Mouse (Mus musculus): ENCODE results near the gene Rsbn1l. TPM values are rescaled to one million over a fixed set of nuclear protein-coding genes. Genes with fewer than 3 reads are reported as not detected.

Rsbn1l gene
- polyA plus RNA-seq, 1 experiment, result 1.2 TPM

DNA sequence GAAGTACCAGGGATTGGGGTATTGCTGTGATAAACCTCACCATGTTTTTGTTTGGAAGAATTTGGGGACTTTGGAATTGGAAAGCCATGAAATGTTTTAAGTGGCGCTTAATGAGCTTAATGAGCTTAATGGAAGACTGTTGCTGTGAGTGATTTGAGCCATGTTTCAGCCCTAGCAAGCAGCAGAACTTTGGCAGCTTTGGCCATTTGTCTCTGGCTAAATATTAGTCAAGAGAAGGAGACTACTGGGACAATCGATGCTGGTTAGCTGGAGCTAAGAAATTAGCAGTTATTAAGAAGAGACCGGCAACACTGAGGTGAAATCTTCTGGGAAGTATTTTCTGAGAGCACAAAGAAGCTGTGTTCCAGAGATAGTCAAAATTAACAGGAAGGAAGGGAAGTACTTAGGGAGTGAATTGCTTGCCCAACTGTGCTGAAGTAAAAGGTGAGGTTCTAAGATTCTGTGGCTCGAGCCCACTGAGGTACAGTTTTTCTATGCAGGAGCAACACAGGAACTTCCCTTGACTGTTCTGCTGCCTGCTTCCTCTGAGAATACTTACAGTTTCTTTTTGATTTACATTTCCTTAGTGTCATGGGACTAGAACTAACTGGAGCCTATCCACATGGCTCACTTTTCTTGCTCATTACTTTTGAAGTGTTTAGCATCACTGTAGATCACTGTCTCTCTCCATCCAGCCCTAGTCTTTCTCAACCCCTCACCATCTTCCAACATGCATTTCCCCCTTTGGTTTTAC lies 91.8 kb downstream of the Rsbn1l start:
- Histone ChIP-seq H3K27me3 (ENCODE audit: control insufficient read depth) (no peaks in the 10 kb centered on the region), H3K4me3 (replicated peaks) (no peak overlapping the region)

DNA sequence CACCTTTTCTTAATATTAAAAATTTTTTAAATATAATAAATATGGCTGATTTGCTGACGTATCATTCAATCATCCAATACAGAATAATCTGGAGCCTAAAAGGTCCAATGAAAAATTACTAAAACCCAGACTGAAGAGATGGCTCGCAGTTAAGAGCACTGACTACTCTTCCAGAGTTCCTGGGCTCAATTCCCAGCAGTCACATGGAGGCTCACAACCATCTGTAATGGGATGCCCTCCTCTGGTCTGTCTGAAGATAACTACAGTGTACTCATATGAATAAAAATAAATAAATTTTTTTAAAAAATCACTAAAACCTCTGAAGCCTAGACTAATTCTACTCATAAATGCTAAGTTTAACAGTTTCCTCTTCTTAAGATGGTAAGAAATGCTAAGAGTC lies 94.3 kb downstream of the Rsbn1l start:
- no peaks in the 10 kb centered on the region; the same call in 1 of the 2 replicates for H3K4me1 ChIP-seq (ENCODE audit: control insufficient read depth)
- H3K27me3 ChIP-seq (ENCODE audit: control insufficient read depth), result no peaks in the 10 kb centered on the region
- no peak overlapping the region for H3K4me3 ChIP-seq (replicated peaks)
- H3K9me3 ChIP-seq (ENCODE audit: control insufficient read depth, low read length), result no peaks in the 10 kb centered on the region
- TF ChIP-seq GATA1 (IDR thresholded peaks at IDR 0.05; ENCODE audit: low read length) (no peak), TAL1 (IDR thresholded peaks at IDR 0.05; ENCODE audit: low read length) (no peak)
- peaks cover 9% of the 10 kb centered on the region for H3K36me3 ChIP-seq (ENCODE audit: control insufficient read depth)

More for the DNA sequence above, 91.8 kb downstream of the Rsbn1l start:
- TF ChIP-seq TAL1 (IDR thresholded peaks at IDR 0.05; ENCODE audit: low read length) (no peak), GATA1 (IDR thresholded peaks at IDR 0.05; ENCODE audit: low read length) (no peak)
- H3K4me1 ChIP-seq (ENCODE audit: control insufficient read depth), result no peaks in the 10 kb centered on the region; the same call in 1 of the 2 replicates
- peaks cover 4% of the 10 kb centered on the region for H3K36me3 ChIP-seq (ENCODE audit: control insufficient read depth)
- no peaks in the 10 kb centered on the region for H3K9me3 ChIP-seq (ENCODE audit: control insufficient read depth, low read length)

GRCm38 (mm10) chr5:20860565-20860964 lies 95.6 kb downstream of the Rsbn1l start:
- no peak for TF ChIP-seq TAL1 (IDR thresholded peaks at IDR 0.05; ENCODE audit: low read length)
- no peak for TF ChIP-seq GATA1 (IDR thresholded peaks at IDR 0.05; ENCODE audit: low read length)
- no peaks in the 10 kb centered on the region for H3K9me3 ChIP-seq (ENCODE audit: control insufficient read depth, low read length)
- no peaks in the 10 kb centered on the region for H3K27me3 ChIP-seq (ENCODE audit: control insufficient read depth)
- peaks cover 5% of the 10 kb centered on the region for H3K36me3 ChIP-seq (ENCODE audit: control insufficient read depth)
- H3K4me3 ChIP-seq (replicated peaks), result no peak overlapping the region
- H3K4me1 ChIP-seq (ENCODE audit: control insufficient read depth), result no peaks in the 10 kb centered on the region

- Histone ChIP-seq H3K4me3 (replicated peaks) (no peak overlapping the region), H3K27me3 (ENCODE audit: control insufficient read depth) (no peaks in the 10 kb centered on the region), H3K36me3 (ENCODE audit: control insufficient read depth) (peaks cover 7% of the 10 kb centered on the region), H3K9me3 (ENCODE audit: control insufficient read depth, low read length) (no peaks in the 10 kb centered on the region), H3K4me1 (ENCODE audit: control insufficient read depth) (no peaks in the 10 kb centered on the region)
- no peak for TF ChIP-seq TAL1 (IDR thresholded peaks at IDR 0.05; ENCODE audit: low read length)
- TF ChIP-seq GATA1 (IDR thresholded peaks at IDR 0.05; ENCODE audit: low read length), result no peak
These were observed 97.8 kb downstream of the Rsbn1l start for GRCm38 (mm10) chr5:20858404-20858803.

- Histone ChIP-seq H3K4me1 (ENCODE audit: control insufficient read depth) (no peaks in the 10 kb centered on the region), H3K9me3 (ENCODE audit: control insufficient read depth, low read length) (no peaks in the 10 kb centered on the region), H3K36me3 (ENCODE audit: control insufficient read depth) (peaks cover 15% of the 10 kb centered on the region), H3K4me3 (replicated peaks) (no peak overlapping the region), H3K27me3 (ENCODE audit: control insufficient read depth) (no peaks in the 10 kb centered on the region)
- TF ChIP-seq GATA1 (IDR thresholded peaks at IDR 0.05; ENCODE audit: low read length) (no peak), TAL1 (IDR thresholded peaks at IDR 0.05; ENCODE audit: low read length) (no peak)
These were observed 101.1 kb downstream of the Rsbn1l start for GRCm38 (mm10) chr5:20855066-20855465.

GRCm38 (mm10) chr5:20847010-20847409 lies 109.2 kb downstream of the Rsbn1l start:
- H3K27me3 ChIP-seq (ENCODE audit: control insufficient read depth), result no peaks in the 10 kb centered on the region
- H3K9me3 ChIP-seq (ENCODE audit: control insufficient read depth, low read length), result no peaks in the 10 kb centered on the region
- peaks cover 3% of the 10 kb centered on the region for H3K36me3 ChIP-seq (ENCODE audit: control insufficient read depth)
- H3K4me1 ChIP-seq (ENCODE audit: control insufficient read depth), result peaks cover 4% of the 10 kb centered on the region
- TF ChIP-seq TAL1 (IDR thresholded peaks at IDR 0.05; ENCODE audit: low read length) (no peak), GATA1 (IDR thresholded peaks at IDR 0.05; ENCODE audit: low read length) (no peak)
- no peak overlapping the region for H3K4me3 ChIP-seq (replicated peaks)

GRCm38 (mm10) chr5:20843816-20844215 lies 112.4 kb downstream of the Rsbn1l start:
- TF ChIP-seq TAL1 (IDR thresholded peaks at IDR 0.05; ENCODE audit: low read length) (no peak), GATA1 (IDR thresholded peaks at IDR 0.05; ENCODE audit: low read length) (no peak)
- no peaks in the 10 kb centered on the region for H3K36me3 ChIP-seq (ENCODE audit: control insufficient read depth)
- peaks cover 4% of the 10 kb centered on the region for H3K4me1 ChIP-seq (ENCODE audit: control insufficient read depth)
- no peak overlapping the region for H3K4me3 ChIP-seq (replicated peaks)
- H3K27me3 ChIP-seq (ENCODE audit: control insufficient read depth), result no peaks in the 10 kb centered on the region
- H3K9me3 ChIP-seq (ENCODE audit: control insufficient read depth, low read length), result no peaks in the 10 kb centered on the region

DNA sequence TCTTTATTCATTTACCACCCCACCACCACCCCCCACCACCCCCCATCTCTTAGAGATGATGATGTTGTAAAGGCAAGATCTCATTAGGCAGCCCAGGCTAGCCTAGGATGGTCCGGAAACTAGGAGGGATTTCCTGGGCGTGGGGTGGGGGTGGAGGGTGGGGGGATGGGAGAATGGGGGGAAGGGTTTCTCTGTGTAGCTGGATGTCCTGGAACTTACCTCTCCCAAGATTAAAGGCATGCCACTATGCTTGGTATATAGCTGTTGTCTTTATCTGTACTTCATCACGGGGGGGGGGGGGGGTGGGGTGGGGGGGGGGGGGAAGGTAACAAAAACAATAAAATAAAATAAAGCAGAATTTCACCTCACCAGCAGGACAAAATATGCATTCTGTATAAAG lies 112.8 kb downstream of the Rsbn1l start:
- H3K36me3 ChIP-seq (ENCODE audit: control insufficient read depth), result no peaks in the 10 kb centered on the region
- H3K4me3 ChIP-seq (replicated peaks), result no peak overlapping the region
- peaks cover 4% of the 10 kb centered on the region for H3K4me1 ChIP-seq (ENCODE audit: control insufficient read depth)
- TF ChIP-seq GATA1 (IDR thresholded peaks at IDR 0.05; ENCODE audit: low read length) (no peak), TAL1 (IDR thresholded peaks at IDR 0.05; ENCODE audit: low read length) (no peak)
- no peaks in the 10 kb centered on the region for H3K27me3 ChIP-seq (ENCODE audit: control insufficient read depth)
- no peaks in the 10 kb centered on the region for H3K9me3 ChIP-seq (ENCODE audit: control insufficient read depth, low read length)

Other genes starting within 250 kb of the Rsbn1l start
- 0.02 and 0.04 TPM in 2 replicates for gene Phtf2, start 74.3 kb downstream of the Rsbn1l start, polyA plus RNA-seq (2012)
- gene Tmem60, start 74.2 kb downstream of the Rsbn1l start, polyA plus RNA-seq (2012), result 1.1 and 1.2 TPM in 2 replicates
- 0.43 and 0.62 TPM in 2 replicates for gene Ptpn12, start 99.5 kb upstream of the Rsbn1l start, polyA plus RNA-seq (2012)
- 0.01 and 0.03 TPM in 2 replicates for gene Gsap, start 229.9 kb upstream of the Rsbn1l start, polyA plus RNA-seq (2012)